Mouse (Mus musculus) megakaryocyte, embryonic 14.5 days (primary cell): ENCODE results near the gene Gnaz. TPM values are rescaled to one million over a fixed set of nuclear protein-coding genes. Genes with fewer than 3 reads are reported as not detected.
A peak's percentile ranks its signal among the peaks of the same experiment; 100 is the strongest.

Source experiments
- H3K27me3 ChIP-seq: replicated peaks from 2 replicates; pipeline ENCODE3; 2012; ENCODE audit warnings: inconsistent platforms
- H3K36me3 ChIP-seq: replicated peaks from 2 replicates; pipeline ENCODE3; 2012; ENCODE audit warnings: low read length, inconsistent platforms, mixed read lengths
- H3K4me1 ChIP-seq: 2 replicates; pipeline ENCODE4 v1.6.1; 2012; ENCODE audit warnings: inconsistent platforms
- H3K4me3 ChIP-seq: replicated peaks from 2 replicates; pipeline ENCODE3; 2012; ENCODE audit warnings: moderate library complexity, mild to moderate bottlenecking, inconsistent platforms
- H3K9me3 ChIP-seq: 2 replicates; pipeline ENCODE4 v1.6.1; 2012; ENCODE audit warnings: inconsistent platforms
- FLI1 ChIP-seq: IDR thresholded peaks from 2 replicates; pipeline ENCODE4 v1.6.1; 2012; ENCODE audit warnings: low read length, inconsistent platforms, mixed read lengths
- GATA1 ChIP-seq: IDR thresholded peaks from 3 replicates; pipeline ENCODE4 v1.6.1; 2012; ENCODE audit warnings: mixed read lengths, low read length, inconsistent platforms, borderline replicate concordance
- polyA plus RNA-seq: library from polyadenylated mRNA; stranded (reverse); fragments of >175 nt; gene quantifications from 2 replicates; pipeline ENCODE4 v1.2.3, GENCODE M21; 2012; ENCODE audit warnings: low replicate concordance; ENCODE audit not compliant: insufficient read depth

The Gnaz gene
- polyA plus RNA-seq, 1 experiment, result 224 TPM

DNA sequence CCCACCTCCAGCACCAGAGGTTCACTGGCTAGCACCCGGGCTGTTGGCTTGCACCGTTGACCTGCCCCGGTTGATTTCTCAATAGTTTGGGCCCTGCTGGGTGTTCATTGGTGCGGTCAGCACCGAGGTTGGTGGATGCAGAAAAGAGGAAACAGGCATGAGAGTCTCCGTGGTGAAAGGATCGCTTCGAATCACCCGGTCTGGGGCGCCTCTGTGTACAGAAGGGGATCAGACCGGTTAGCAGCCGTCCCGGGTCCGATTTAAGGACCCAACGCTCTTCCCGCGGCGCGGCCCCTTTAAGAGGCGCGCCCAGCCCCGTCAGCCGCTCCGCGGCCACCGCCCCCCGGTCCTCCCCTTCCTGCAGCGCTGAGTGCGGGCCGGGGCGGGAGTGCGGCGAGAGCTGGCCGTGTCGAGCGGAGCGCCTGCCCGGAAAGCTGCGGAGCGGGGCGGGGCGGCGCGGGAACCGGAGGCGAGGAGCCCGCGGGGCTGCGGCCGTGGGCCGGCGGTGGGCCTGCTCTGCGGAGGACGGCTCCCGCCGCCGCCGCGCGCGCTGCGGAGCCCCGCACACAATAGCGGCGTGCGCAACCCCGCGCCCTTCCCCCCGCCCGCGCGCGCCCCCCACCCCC lies 93.4 kb downstream of the Gnaz start, which contains the start of gene Bcr:
Bcr (plus strand) TSS at position 376 of the 626 bp plus-strand sequence.
- peaks cover 30% of the 10 kb centered on the region for H3K36me3 ChIP-seq
- no peaks in the 10 kb centered on the region for H3K27me3 ChIP-seq
- peaks cover 90% of the 10 kb centered on the region for H3K4me1 ChIP-seq
- no peaks in the 10 kb centered on the region for H3K9me3 ChIP-seq
- H3K4me3 ChIP-seq, result peak within 1 kb of the TSS; percentile 92
- no peak for TF ChIP-seq GATA1
- no peak for TF ChIP-seq FLI1

- Histone ChIP-seq H3K36me3 (peaks cover 35% of the 10 kb centered on the region), H3K9me3 (no peaks in the 10 kb centered on the region), H3K4me3 (peak overlapping the region; percentile 92), H3K4me1 (peaks cover 90% of the 10 kb centered on the region), H3K27me3 (no peaks in the 10 kb centered on the region)
- TF ChIP-seq FLI1, result no peak
- TF ChIP-seq GATA1, result no peak
Observed at GRCm38 (mm10) chr10:75060843-75061235, 93.9 kb downstream of the Gnaz start.

DNA sequence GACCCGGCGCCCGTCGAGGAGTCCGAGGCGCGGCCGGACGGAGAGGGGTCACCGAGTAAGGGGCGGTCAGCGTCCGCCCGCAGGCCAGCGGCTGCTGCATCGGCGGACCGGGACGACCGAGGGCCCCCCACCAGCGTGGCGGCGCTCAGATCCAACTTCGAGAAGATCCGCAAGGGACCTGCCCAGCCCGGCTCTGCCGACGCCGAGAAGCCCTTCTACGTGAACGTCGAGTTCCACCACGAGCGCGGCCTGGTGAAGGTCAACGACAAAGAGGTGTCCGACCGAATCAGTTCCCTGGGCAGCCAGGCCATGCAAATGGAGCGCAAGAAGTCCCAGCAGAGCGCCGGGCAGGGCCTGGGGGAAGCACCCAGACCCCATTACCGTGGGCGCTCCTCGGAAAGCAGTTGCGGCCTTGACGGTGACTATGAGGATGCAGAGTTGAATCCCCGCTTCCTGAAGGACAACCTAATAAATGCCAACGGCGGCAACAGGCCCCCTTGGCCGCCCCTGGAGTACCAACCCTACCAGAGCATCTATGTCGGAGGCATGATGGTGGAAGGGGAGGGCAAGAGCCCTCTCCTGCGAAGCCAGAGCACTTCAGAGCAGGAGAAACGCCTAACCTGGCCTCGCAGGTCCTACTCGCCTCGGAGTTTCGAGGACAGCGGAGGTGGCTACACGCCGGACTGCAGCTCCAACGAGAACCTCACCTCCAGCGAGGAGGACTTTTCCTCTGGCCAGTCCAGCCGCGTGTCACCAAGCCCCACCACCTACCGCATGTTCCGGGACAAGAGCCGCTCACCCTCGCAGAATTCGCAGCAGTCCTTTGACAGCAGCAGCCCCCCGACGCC lies 94.6 kb downstream of the Gnaz start:
- Histone ChIP-seq H3K36me3 (peaks cover 40% of the 10 kb centered on the region), H3K4me1 (peaks cover 90% of the 10 kb centered on the region), H3K9me3 (no peaks in the 10 kb centered on the region), H3K27me3 (no peaks in the 10 kb centered on the region), H3K4me3 (peak overlapping the region; percentile 92)
- no peak for TF ChIP-seq FLI1

GRCm38 (mm10) chr10:75062189-75062561 lies 95.2 kb downstream of the Gnaz start:
- H3K4me1 ChIP-seq, result peaks cover 88% of the 10 kb centered on the region
- peaks cover 44% of the 10 kb centered on the region for H3K36me3 ChIP-seq
- TF ChIP-seq GATA1, result no peak
- TF ChIP-seq FLI1, result no peak
- no peaks in the 10 kb centered on the region for H3K9me3 ChIP-seq
- no peaks in the 10 kb centered on the region for H3K27me3 ChIP-seq
- peak overlapping the region; percentile 92 for H3K4me3 ChIP-seq

DNA sequence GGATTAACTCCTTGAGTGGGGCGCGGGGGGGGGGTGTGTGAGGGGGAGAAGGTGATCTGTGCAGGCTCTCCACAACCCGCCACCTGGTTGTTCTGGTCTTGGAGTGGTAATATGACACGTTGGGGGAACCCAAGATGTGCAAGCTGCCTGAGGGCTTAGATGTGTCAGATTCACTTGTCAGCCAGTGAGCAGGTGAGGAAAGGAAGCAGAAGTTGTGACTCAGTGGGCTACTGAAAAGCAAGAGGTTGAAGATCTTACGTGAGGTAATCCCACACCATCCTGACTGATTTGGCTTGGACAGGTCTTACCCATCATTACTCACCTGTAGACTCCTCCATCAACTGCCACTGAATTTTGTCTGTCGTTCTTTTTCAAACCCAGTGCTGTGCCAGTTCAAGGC lies 95.6 kb downstream of the Gnaz start:
- TF ChIP-seq GATA1, result no peak
- no peak for TF ChIP-seq FLI1
- Histone ChIP-seq H3K4me3 (peak overlapping the region; percentile 92), H3K27me3 (no peaks in the 10 kb centered on the region), H3K36me3 (peaks cover 48% of the 10 kb centered on the region), H3K4me1 (peaks cover 88% of the 10 kb centered on the region), H3K9me3 (no peaks in the 10 kb centered on the region)

DNA sequence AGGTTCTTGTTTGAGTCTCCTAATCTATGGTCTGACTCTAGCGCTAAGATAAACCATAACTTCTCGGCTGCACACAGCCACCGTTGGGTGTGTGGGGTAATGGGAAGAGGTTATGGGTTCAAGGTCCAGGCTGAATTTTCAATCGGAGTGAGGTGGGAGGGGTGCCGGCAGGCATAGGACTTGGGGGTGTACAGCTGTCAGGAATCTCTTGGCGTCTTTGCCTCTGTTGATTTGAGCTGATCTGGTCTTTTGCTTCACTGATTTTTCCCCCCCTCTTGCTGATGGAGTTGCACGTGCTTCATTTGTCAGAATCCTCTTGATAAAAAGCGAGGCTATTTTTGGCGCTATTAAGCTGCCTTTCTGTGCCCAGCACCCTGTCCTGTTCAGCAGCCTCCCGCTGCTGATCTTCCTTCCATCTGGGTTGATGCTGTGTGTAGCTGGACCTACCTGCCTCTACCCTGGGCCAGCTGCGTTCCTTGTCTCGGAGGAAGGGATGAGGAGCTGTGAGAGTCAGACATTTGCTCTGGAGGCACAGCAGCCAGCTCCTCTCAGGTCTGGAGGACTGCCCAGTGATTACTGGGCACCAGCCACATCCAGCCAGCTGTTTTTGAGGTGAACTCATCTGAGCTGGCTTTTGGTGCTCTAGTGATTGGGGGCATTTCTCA lies 96.5 kb downstream of the Gnaz start:
- H3K4me3 ChIP-seq, result peak overlapping the region; percentile 86
- TF ChIP-seq FLI1 (no peak), GATA1 (no peak)
- H3K27me3 ChIP-seq, result no peaks in the 10 kb centered on the region
- H3K36me3 ChIP-seq, result peaks cover 48% of the 10 kb centered on the region
- no peaks in the 10 kb centered on the region for H3K9me3 ChIP-seq
- peaks cover 89% of the 10 kb centered on the region for H3K4me1 ChIP-seq

- no peak for TF ChIP-seq FLI1
- no peak for TF ChIP-seq GATA1
- Histone ChIP-seq H3K4me1 (peaks cover 93% of the 10 kb centered on the region), H3K27me3 (no peaks in the 10 kb centered on the region), H3K4me3 (no peak overlapping the region), H3K9me3 (no peaks in the 10 kb centered on the region), H3K36me3 (peaks cover 58% of the 10 kb centered on the region)
Observed at GRCm38 (mm10) chr10:75065691-75066090, 98.7 kb downstream of the Gnaz start.

Other genes starting within 250 kb of the Gnaz start
- not detected in 2 replicates for gene Rsph14, start 65.4 kb downstream of the Gnaz start, polyA plus RNA-seq
- 0.85 and 5.4 TPM in 2 replicates for gene Rab36, start 69.9 kb downstream of the Gnaz start, polyA plus RNA-seq
- gene Bcr, start 93.4 kb downstream of the Gnaz start, polyA plus RNA-seq, result 20.8 and 30.9 TPM in 2 replicates
- 1.5 and 2.5 TPM in 2 replicates for gene Specc1l, start 244.9 kb downstream of the Gnaz start, polyA plus RNA-seq